Mouse (Mus musculus) hindbrain, embryonic 16.5 days (tissue): ENCODE measurements around the gene Prdx3. TPM values are rescaled to one million over a fixed set of nuclear protein-coding genes. Genes with fewer than 3 reads are reported as not detected.

Source experiments
- ATAC-seq: fragments of 200-750 bp; cut with Nextera tagmentation; 2 replicates; pipeline ENCODE4 v1.8.0; 2017; ENCODE audit warnings: moderate TSS enrichment, moderate library complexity
- H3K27ac ChIP-seq: fragments of 300-500 bp; sonication (generic); 2 replicates; pipeline ENCODE4 v1.5.1; 2014; ENCODE audit warnings: low read depth, mild to moderate bottlenecking, control low read depth, low read length, moderate library complexity
- H3K27me3 ChIP-seq: fragments of 300-500 bp; sonication (generic); replicated peaks from 2 replicates; pipeline ENCODE4 v1.6.1; 2014; ENCODE audit warnings: low read length; ENCODE audit not compliant: control insufficient read depth, insufficient read depth
- H3K36me3 ChIP-seq: fragments of 300-500 bp; sonication (generic); 2 replicates; pipeline ENCODE4 v1.6.1; 2014; ENCODE audit warnings: mild to moderate bottlenecking, low read length, moderate library complexity, mixed read lengths; ENCODE audit not compliant: control insufficient read depth, insufficient read depth
- H3K4me1 ChIP-seq: fragments of 300-500 bp; sonication (generic); 2 replicates; pipeline ENCODE4 v1.6.1; 2014; ENCODE audit warnings: low read depth, low read length; ENCODE audit not compliant: control insufficient read depth, insufficient read depth
- H3K4me2 ChIP-seq: fragments of 300-500 bp; sonication (generic); 2 replicates; pipeline ENCODE4 v1.6.1; 2014; ENCODE audit warnings: mild to moderate bottlenecking, low read length, control low read depth, moderate library complexity
- H3K4me3 ChIP-seq: fragments of 300-500 bp; sonication (generic); 2 replicates; pipeline ENCODE4 v1.5.1; 2014; ENCODE audit warnings: mild to moderate bottlenecking, low read length, control low read depth, moderate library complexity
- H3K9ac ChIP-seq: fragments of 300-500 bp; sonication (generic); 2 replicates; pipeline ENCODE4 v1.6.1; 2014; ENCODE audit warnings: low read depth, mild to moderate bottlenecking, control low read depth, low read length, moderate library complexity
- H3K9me3 ChIP-seq: fragments of 300-500 bp; sonication (generic); 2 replicates; pipeline ENCODE4 v1.6.1; 2014; ENCODE audit warnings: mild to moderate bottlenecking, low read length, moderate library complexity; ENCODE audit not compliant: control insufficient read depth
- WGBS: fragments of 180-500 bp; shearing (Covaris S2); extraction: QIAGEN DNeasy Blood & Tissue Kit; methylation state at CpG from one replicate; pipeline ENCODE4 v1.1.7; 2014; 5-methylcytosine and 5-hydroxymethylcytosine counted together
- polyA plus RNA-seq: library from polyadenylated mRNA; unstranded; fragments of >200 nt; fragmentation: Nextera tagmentation; extraction: Ambion mirVana; gene quantifications from 2 replicates; pipeline ENCODE4 v1.2.1, GENCODE M21; 2015

Prdx3 gene
- 121 and 133 TPM in 2 replicates for polyA plus RNA-seq

- no peaks in the 10 kb centered on the region for H3K9me3 ChIP-seq
- WGBS, result 0% methylated on average over 28 of the region's 28 CpGs
- H3K4me2 ChIP-seq, result peak within 1 kb of the TSS; percentile 70
- no peaks in the 10 kb centered on the region for H3K27me3 ChIP-seq
- H3K4me3 ChIP-seq, result peak within 1 kb of the TSS; percentile 67
- H3K9ac ChIP-seq, result peak within 1 kb of the TSS; percentile 78
- peak; percentile 99 for ATAC-seq
- no peaks in the 10 kb centered on the region; the same call in 1 of the 2 replicates for H3K36me3 ChIP-seq
- H3K4me1 ChIP-seq, result peaks cover 8% of the 10 kb centered on the region
- peak within 1 kb of the TSS; percentile 81 for H3K27ac ChIP-seq
These were observed at the start of gene Prdx3 for GRCm38 (mm10) chr19:60874064-60874694. Gene Prdx3 (minus strand): TSS chr19:60874556.

- no peak for ATAC-seq
- no peaks in the 10 kb centered on the region for H3K36me3 ChIP-seq
- H3K9me3 ChIP-seq, result no peaks in the 10 kb centered on the region
- H3K9ac ChIP-seq, result no peak overlapping the region
- H3K4me2 ChIP-seq, result no peak overlapping the region
- H3K4me3 ChIP-seq, result no peak overlapping the region
- no peaks in the 10 kb centered on the region for H3K27me3 ChIP-seq
- WGBS, result 90% methylated on average over 6 of the region's 6 CpGs
- H3K27ac ChIP-seq, result no peak overlapping the region
- H3K4me1 ChIP-seq, result no peaks in the 10 kb centered on the region
These were observed 42.7 kb upstream of the Prdx3 start for GRCm38 (mm10) chr19:60916869-60917570.

- Histone ChIP-seq H3K9ac (no peak overlapping the region), H3K4me3 (no peak overlapping the region), H3K9me3 (no peaks in the 10 kb centered on the region), H3K4me1 (no peaks in the 10 kb centered on the region), H3K4me2 (no peak overlapping the region), H3K27ac (no peak overlapping the region), H3K36me3 (no peaks in the 10 kb centered on the region), H3K27me3 (no peaks in the 10 kb centered on the region)
- WGBS, result 91% methylated on average over 3 of the region's 3 CpGs
- ATAC-seq, result no peak
These were observed 41.5 kb upstream of the Prdx3 start for GRCm38 (mm10) chr19:60915862-60916261.

DNA sequence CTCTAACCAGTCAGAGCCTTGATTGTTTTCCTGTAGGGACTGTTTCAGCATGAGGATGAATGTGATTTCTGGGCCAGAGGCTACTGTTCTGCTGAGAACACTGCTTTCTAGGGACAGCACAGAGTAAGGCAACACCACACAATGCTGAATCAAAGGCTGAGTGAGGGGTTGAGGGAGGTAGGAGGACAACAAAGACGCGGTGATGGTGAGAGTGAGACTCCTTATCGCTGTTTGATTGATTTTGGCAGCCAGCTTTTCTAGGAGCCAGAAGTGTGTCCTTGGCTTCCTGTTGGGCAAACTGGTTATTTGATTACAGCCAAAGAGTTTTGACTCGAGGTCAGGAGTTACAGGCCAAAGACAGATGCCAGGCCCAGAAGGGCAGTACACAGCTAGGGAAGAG lies 40.9 kb upstream of the Prdx3 start:
- no peak overlapping the region for H3K27ac ChIP-seq
- no peaks in the 10 kb centered on the region for H3K4me1 ChIP-seq
- no peaks in the 10 kb centered on the region for H3K36me3 ChIP-seq
- no peaks in the 10 kb centered on the region for H3K27me3 ChIP-seq
- ATAC-seq, result no peak
- WGBS, result 65% methylated on average over 4 of the region's 4 CpGs
- H3K9ac ChIP-seq, result no peak overlapping the region
- H3K4me2 ChIP-seq, result no peak overlapping the region
- H3K9me3 ChIP-seq, result no peaks in the 10 kb centered on the region
- H3K4me3 ChIP-seq, result no peak overlapping the region

DNA sequence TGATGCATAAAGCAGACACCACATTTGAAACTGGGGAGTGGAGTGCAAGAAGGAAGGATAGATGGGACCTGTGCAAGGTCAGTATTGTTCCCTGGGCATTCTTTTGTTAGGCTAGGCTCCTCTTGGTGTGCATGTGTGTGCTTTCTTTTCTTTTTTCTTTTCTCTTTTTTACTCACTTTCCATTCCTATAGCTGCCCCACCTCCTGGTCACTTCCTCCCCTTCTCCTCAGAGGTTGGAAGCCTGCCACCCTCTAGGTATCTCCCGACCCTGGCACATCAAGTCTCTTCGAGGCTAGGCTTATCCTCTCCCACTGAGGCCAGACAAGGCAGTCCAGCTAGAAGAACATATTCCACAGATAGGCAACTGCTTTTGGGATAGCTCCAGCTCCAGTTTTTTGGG lies 37.3 kb upstream of the Prdx3 start:
- H3K9ac ChIP-seq, result no peak overlapping the region
- H3K4me1 ChIP-seq, result no peaks in the 10 kb centered on the region
- H3K4me3 ChIP-seq, result no peak overlapping the region
- 70% methylated on average over 2 of the region's 2 CpGs for whole genome bisulfite sequencing
- ATAC-seq, result no peak
- no peaks in the 10 kb centered on the region for H3K36me3 ChIP-seq
- H3K27ac ChIP-seq, result no peak overlapping the region
- H3K4me2 ChIP-seq, result no peak overlapping the region
- H3K27me3 ChIP-seq, result no peaks in the 10 kb centered on the region
- H3K9me3 ChIP-seq, result no peaks in the 10 kb centered on the region

DNA sequence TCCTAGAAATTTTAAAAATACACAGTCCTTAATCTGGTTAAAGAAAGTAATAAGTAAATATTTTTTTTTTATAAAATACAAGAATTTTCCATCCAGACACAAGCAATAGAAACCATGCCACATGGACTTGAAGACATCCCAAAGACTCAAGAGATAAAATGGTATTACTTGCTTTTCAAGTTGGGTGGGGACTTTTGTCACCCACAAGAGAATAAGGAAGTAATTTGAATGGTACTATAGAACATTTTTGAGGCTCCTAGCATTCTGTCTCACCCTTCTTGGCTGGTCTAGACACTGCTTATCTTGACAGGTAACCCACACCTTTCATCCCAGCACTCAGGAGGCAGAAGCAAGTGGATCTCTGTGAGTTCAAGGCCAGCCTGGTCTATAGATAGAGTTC lies 35.9 kb upstream of the Prdx3 start:
- H3K4me3 ChIP-seq, result no peak overlapping the region
- no peaks in the 10 kb centered on the region for H3K36me3 ChIP-seq
- no peak overlapping the region for H3K4me2 ChIP-seq
- H3K9me3 ChIP-seq, result no peaks in the 10 kb centered on the region
- no peak for ATAC-seq
- no peak overlapping the region for H3K27ac ChIP-seq
- no peak overlapping the region for H3K9ac ChIP-seq
- no peaks in the 10 kb centered on the region for H3K27me3 ChIP-seq
- no peaks in the 10 kb centered on the region for H3K4me1 ChIP-seq

GRCm38 (mm10) chr19:60905477-60905876 lies 31.1 kb upstream of the Prdx3 start:
- H3K4me1 ChIP-seq, result no peaks in the 10 kb centered on the region
- H3K4me3 ChIP-seq, result no peak overlapping the region
- H3K4me2 ChIP-seq, result no peak overlapping the region
- no peaks in the 10 kb centered on the region for H3K36me3 ChIP-seq
- H3K9ac ChIP-seq, result no peak overlapping the region
- no peaks in the 10 kb centered on the region for H3K9me3 ChIP-seq
- ATAC-seq, result no peak
- H3K27me3 ChIP-seq, result no peaks in the 10 kb centered on the region
- 87% methylated on average over 5 of the region's 5 CpGs for WGBS
- no peak overlapping the region for H3K27ac ChIP-seq

GRCm38 (mm10) chr19:60903971-60904370 lies 29.6 kb upstream of the Prdx3 start:
- Histone ChIP-seq H3K27me3 (no peaks in the 10 kb centered on the region), H3K27ac (no peak overlapping the region), H3K4me1 (no peaks in the 10 kb centered on the region), H3K4me3 (no peak overlapping the region), H3K36me3 (no peaks in the 10 kb centered on the region), H3K9me3 (no peaks in the 10 kb centered on the region), H3K9ac (no peak overlapping the region), H3K4me2 (no peak overlapping the region)
- no peak for ATAC-seq
- 95% methylated on average over 1 of the region's 1 CpGs for WGBS

DNA sequence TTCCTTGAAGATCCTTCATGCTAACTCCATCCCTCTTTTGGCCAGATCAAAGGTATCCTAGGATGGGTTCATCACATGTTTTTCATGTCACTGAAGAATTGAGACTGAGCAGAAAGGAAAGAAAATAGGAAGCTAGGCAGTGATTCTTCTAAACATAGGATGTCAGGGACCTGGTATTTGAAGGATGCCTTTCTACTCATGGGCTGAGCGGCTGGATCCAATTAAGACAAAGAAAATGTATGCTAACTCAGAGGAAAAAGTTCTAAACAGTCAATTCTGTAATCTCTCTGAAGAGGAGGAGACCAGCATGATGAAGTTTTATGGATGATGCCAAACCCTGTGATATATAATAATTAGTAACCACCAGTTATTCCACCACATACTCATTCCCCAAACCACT lies 28.8 kb upstream of the Prdx3 start:
- no peak overlapping the region for H3K4me2 ChIP-seq
- H3K4me1 ChIP-seq, result no peaks in the 10 kb centered on the region
- H3K9ac ChIP-seq, result no peak overlapping the region
- no peaks in the 10 kb centered on the region for H3K27me3 ChIP-seq
- 69% methylated on average over 1 of the region's 1 CpGs for WGBS
- no peak overlapping the region for H3K27ac ChIP-seq
- no peak overlapping the region for H3K4me3 ChIP-seq
- H3K9me3 ChIP-seq, result no peaks in the 10 kb centered on the region
- no peaks in the 10 kb centered on the region for H3K36me3 ChIP-seq
- no peak for ATAC-seq
